Mouse (Mus musculus): ENCODE data around the gene Rhog. TPM values are rescaled to one million over a fixed set of nuclear protein-coding genes. Genes with fewer than 3 reads are reported as not detected.

Gene Rhog
- total and polyA plus RNA-seq, 3 experiments, result 12.2 to 118 (median 22.7) TPM

- Histone ChIP-seq H3K9me3 (replicated peaks; ENCODE audit: low read length) (no peaks in the 10 kb centered on the region), H3K79me2 (replicated peaks; ENCODE audit: control insufficient read depth, extremely low read depth, insufficient read depth, poor library complexity, severe bottlenecking) (peaks cover 40% of the 10 kb centered on the region), H3K27me3 (replicated peaks) (no peaks in the 10 kb centered on the region), H3K4me2 (ENCODE audit: insufficient read depth, low read depth, poor library complexity, severe bottlenecking) (peak overlapping the region; percentile 22; the same call in 1 of the 2 replicates), H3K4me3 (replicated peaks in 1 of 3; ENCODE audit: low read depth in 2 of 3, low read length in 2 of 3, poor library complexity in 1 of 3) (peak overlapping the region; percentile 74 to 85 (median 76)), H3K4me1 (ENCODE audit: control insufficient read depth in 1 of 2, insufficient read depth in 2 of 2) (peaks cover 27 to 40% of the 10 kb centered on the region in 2 experiments), H3K36me3 (replicated peaks in 1 of 2; ENCODE audit: control insufficient read depth in 1 of 2, insufficient read depth in 1 of 2, low read length in 1 of 2) (no peaks in the 10 kb centered on the region), H3K27ac (ENCODE audit: insufficient read depth, low read depth) (peak overlapping the region; percentile 92), H3K9ac (ENCODE audit: insufficient read depth, low read depth) (peak overlapping the region; percentile 94)
- TF ChIP-seq MAZ (IDR thresholded peaks at IDR 0.05; ENCODE audit: low read depth, low read length) (peak; percentile 78; the same call in 1 of the 2 replicates), IRF4 (IDR thresholded peaks at IDR 0.05; ENCODE audit: low read depth, low read length) (peak; percentile 40; the same call in 1 of the 2 replicates), CTCF (conservative IDR thresholded peaks at IDR 0.05 in 1 of 2, IDR thresholded peaks at IDR 0.05 in 1 of 2; ENCODE audit: low read depth in 2 of 2, low read length in 2 of 2) (no peak), MXI1 (IDR thresholded peaks at IDR 0.05; ENCODE audit: low read depth, low read length) (no peak; the same call in 1 of the 2 replicates), KAT2A (IDR thresholded peaks at IDR 0.05; ENCODE audit: insufficient replicate concordance, low read length) (no peak), NELFE (IDR thresholded peaks at IDR 0.05; ENCODE audit: low read depth, low read length) (peak; percentile 72), POLR2AphosphoS2 (IDR thresholded peaks at IDR 0.05; ENCODE audit: low read depth, low read length) (no peak; the same call in 1 of the 2 replicates), UBTF (IDR thresholded peaks at IDR 0.05; ENCODE audit: low read depth, low read length) (0 out of 2 replicates have a peak, but pooled peaks have one; percentile 67), ELF1 (IDR thresholded peaks at IDR 0.05; ENCODE audit: low read depth, low read length) (peak; percentile 72), CHD2 (IDR thresholded peaks at IDR 0.05; ENCODE audit: low read length) (0 out of 2 replicates have a peak, but pooled peaks have one; percentile 4), SIN3A (IDR thresholded peaks at IDR 0.05; ENCODE audit: low read length) (peak; percentile 80), JUN (IDR thresholded peaks at IDR 0.05; ENCODE audit: insufficient read depth, low read depth, low read length) (no peak), TCF12 (IDR thresholded peaks at IDR 0.05; ENCODE audit: low read depth, low read length) (peak; percentile 52), NRF1 (IDR thresholded peaks at IDR 0.05; ENCODE audit: low read depth, low read length) (no peak), E2F4 (IDR thresholded peaks at IDR 0.05; ENCODE audit: insufficient replicate concordance, low read depth, low read length) (no peak), JUND (conservative IDR thresholded peaks at IDR 0.05; ENCODE audit: low read depth, low read length) (no peak), RCOR1 (conservative IDR thresholded peaks at IDR 0.05; ENCODE audit: low read depth, low read length) (no peak; the same call in 1 of the 2 replicates), POLR2A (IDR thresholded peaks at IDR 0.05; ENCODE audit: low read depth, low read length) (peak; percentile 76)
- peak; percentile 83 for DNase-seq (ENCODE audit: extremely low read depth)
- dilution Hi-C loops (cut with MboI; ENCODE audit: extremely low pct_ligation_motif_present, extremely low pct_unique_long_range_greater_than_20kb, low sequenced_read_pairs) (no loop called here), in situ Hi-C loops (cut with MboI; ENCODE audit: low pct_ligation_motif_present, low pct_unique_long_range_greater_than_20kb, low sequenced_read_pairs) (loop anchor here (25.0 kb wide), 1 partner anchor 588 kb away; the partner anchor contains the start of gene Clpb)
These were observed 5.8 kb downstream of the Rhog start for GRCm38 (mm10) chr7:102249896-102250630.

DNA sequence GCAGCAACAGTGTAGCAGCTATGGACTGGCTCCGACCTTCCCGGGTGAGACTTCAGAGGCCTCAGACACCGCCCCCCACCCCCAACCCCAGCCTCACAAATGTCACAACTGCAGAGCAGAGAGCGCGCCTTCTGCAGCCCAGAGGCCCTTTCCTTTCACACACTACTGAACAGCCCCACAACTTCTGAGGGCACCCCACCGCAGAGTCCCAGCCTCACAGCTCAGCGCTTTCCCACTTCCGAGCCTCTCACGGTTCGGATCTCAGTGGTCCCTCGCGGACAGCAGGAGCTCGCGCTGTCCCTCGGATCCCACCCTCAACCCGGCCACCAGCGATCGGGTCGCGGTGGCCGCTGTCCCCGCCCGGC lies 6.3 kb downstream of the Rhog start:
- Histone ChIP-seq H3K9me3 (replicated peaks; ENCODE audit: low read length) (no peaks in the 10 kb centered on the region), H3K79me2 (replicated peaks; ENCODE audit: control insufficient read depth, extremely low read depth, insufficient read depth, poor library complexity, severe bottlenecking) (peaks cover 46% of the 10 kb centered on the region), H3K4me3 (replicated peaks in 1 of 3; ENCODE audit: low read depth in 2 of 3, low read length in 2 of 3, poor library complexity in 1 of 3) (peak overlapping the region; percentile 74 to 85 (median 76)), H3K9ac (ENCODE audit: insufficient read depth, low read depth) (peak overlapping the region; percentile 94), H3K27me3 (replicated peaks) (no peaks in the 10 kb centered on the region), H3K36me3 (replicated peaks in 1 of 2; ENCODE audit: control insufficient read depth in 1 of 2, insufficient read depth in 1 of 2, low read length in 1 of 2) (peaks cover 0 to 4% of the 10 kb centered on the region in 2 experiments), H3K4me1 (ENCODE audit: control insufficient read depth in 1 of 2, insufficient read depth in 2 of 2) (peaks cover 32 to 45% of the 10 kb centered on the region in 2 experiments), H3K4me2 (ENCODE audit: insufficient read depth, low read depth, poor library complexity, severe bottlenecking) (peak overlapping the region; percentile 81), H3K27ac (ENCODE audit: insufficient read depth, low read depth) (peak overlapping the region; percentile 92)
- DNase-seq (ENCODE audit: extremely low read depth), result peak; percentile 86
- in situ Hi-C loops (cut with MboI; ENCODE audit: low pct_ligation_motif_present, low pct_unique_long_range_greater_than_20kb, low sequenced_read_pairs), result no loop called here
- dilution Hi-C loops (cut with MboI; ENCODE audit: extremely low pct_ligation_motif_present, extremely low pct_unique_long_range_greater_than_20kb, low sequenced_read_pairs), result no loop called here
- TF ChIP-seq ZKSCAN1 (IDR thresholded peaks at IDR 0.05; ENCODE audit: borderline replicate concordance, low read depth, low read length) (no peak), NELFE (IDR thresholded peaks at IDR 0.05; ENCODE audit: low read depth, low read length) (peak; percentile 12; the same call in 1 of the 2 replicates), RCOR1 (conservative IDR thresholded peaks at IDR 0.05; ENCODE audit: low read depth, low read length) (no peak), RAD21 (IDR thresholded peaks at IDR 0.05; ENCODE audit: low read depth, low read length) (no peak), CHD2 (IDR thresholded peaks at IDR 0.05; ENCODE audit: low read length) (peak; percentile 30; the same call in 1 of the 2 replicates), TBP (conservative IDR thresholded peaks at IDR 0.05; ENCODE audit: low read depth, low read length) (0 out of 2 replicates have a peak, but pooled peaks have one; percentile 13), BHLHE40 (IDR thresholded peaks at IDR 0.05; ENCODE audit: low read depth, low read length) (0 out of 2 replicates have a peak, but pooled peaks have one; percentile 30), PAX5 (IDR thresholded peaks at IDR 0.05; ENCODE audit: low read length) (no peak), E2F4 (IDR thresholded peaks at IDR 0.05; ENCODE audit: insufficient replicate concordance, low read depth, low read length) (no peak), POLR2A (IDR thresholded peaks at IDR 0.05; ENCODE audit: low read depth, low read length) (peak; percentile 19), MAFK (IDR thresholded peaks at IDR 0.05; ENCODE audit: insufficient replicate concordance, low read length) (no peak), ZC3H11A (IDR thresholded peaks at IDR 0.05; ENCODE audit: low read depth, low read length) (no peak), CTCF (conservative IDR thresholded peaks at IDR 0.05 in 1 of 2, IDR thresholded peaks at IDR 0.05 in 1 of 2; ENCODE audit: low read depth in 2 of 2, low read length in 2 of 2) (no peak), MXI1 (IDR thresholded peaks at IDR 0.05; ENCODE audit: low read depth, low read length) (peak; percentile 78; the same call in 1 of the 2 replicates), IRF4 (IDR thresholded peaks at IDR 0.05; ENCODE audit: low read depth, low read length) (no peak; the same call in 1 of the 2 replicates), EP300 (IDR thresholded peaks at IDR 0.05; ENCODE audit: low read length) (peak; percentile 0; the same call in 1 of the 2 replicates), MYC (IDR thresholded peaks at IDR 0.05; ENCODE audit: low read depth, low read length) (0 out of 2 replicates have a peak, but pooled peaks have one; percentile 8), HCFC1 (IDR thresholded peaks at IDR 0.05; ENCODE audit: low read depth, low read length) (no peak), ELF1 (IDR thresholded peaks at IDR 0.05; ENCODE audit: low read depth, low read length) (no peak)

All from CH12.LX (cell line).